Comparison of ENCODE assay signal across 8 mouse cellular contexts in the genomic region with DNA sequence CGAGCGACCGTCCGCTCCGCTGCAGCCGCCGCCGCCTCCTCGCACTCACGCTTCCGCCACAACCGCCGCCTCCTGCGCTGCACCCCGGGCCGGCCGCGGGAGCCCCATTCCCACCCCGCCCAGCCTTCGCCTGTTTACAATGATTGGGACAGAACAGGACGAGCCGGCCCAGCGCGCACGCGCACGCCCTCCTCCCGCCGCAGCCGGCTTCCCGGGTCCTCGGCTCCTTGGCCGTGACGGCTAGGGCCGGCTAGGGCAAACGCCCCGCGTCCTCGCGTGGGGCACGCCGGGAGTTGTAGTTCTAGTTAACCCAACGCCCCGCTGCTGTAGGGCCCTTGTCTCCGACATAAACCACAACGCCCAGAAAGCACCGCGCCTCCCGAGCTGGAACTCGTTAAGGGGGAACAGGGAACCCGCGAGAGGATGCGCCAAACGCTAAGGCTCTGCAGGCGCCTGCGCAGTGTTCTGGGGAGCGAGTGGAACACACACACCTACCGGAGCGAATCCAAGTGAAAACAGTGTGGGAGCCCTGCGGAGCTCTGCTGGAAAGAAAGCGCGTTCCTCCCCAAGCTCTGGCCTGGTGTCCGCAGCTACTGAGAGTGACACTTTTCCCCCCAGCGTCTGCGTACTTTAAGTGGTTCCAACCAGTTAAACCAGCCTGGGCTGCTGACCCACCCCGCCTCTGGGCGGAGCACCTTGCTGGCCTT. TPM values are rescaled to one million over a fixed set of nuclear protein-coding genes. Genes with fewer than 3 reads are reported as not detected.
DNase-seq lines count a peak whose midpoint lies in the region; ATAC-seq and TF ChIP-seq lines count a peak whose summit lies in the region.

No protein-coding gene starts in this region.

- H3K4me2 ChIP-seq in forebrain, embryonic 15.5 days (replicated peaks), result peak overlapping the region; percentile 82

- H3K9ac ChIP-seq in ES-E14 (ENCODE audit: insufficient read depth, low read depth, low read length, poor library complexity, severe bottlenecking), result peak overlapping the region; percentile 89
- H3K9ac ChIP-seq in forebrain, embryonic 15.5 days (replicated peaks), result peak overlapping the region; percentile 84

- intact Hi-C loops in heart, postnatal 25 days (cut with DNase I), result loop anchor here (5.0 kb wide), 2 partner anchors 32 to 67 kb away; partner anchors contain the start of gene Twsg1

- in situ Hi-C loops in ES-E14 (cut with MboI; ENCODE audit: low sequenced_read_pairs in 2 of 2, unreplicated experiment in 2 of 2), result no loop called here

- under 1% methylated on average over 67 of the region's 67 CpGs for WGBS in forebrain, embryonic 15.5 days
- under 1% methylated on average over 62 of the region's 67 CpGs for WGBS in lung, adult 2 months

- H3K36me3 ChIP-seq in ES-E14 (ENCODE audit: control insufficient read depth, insufficient read depth, low read length, poor library complexity, severe bottlenecking), result no peaks in the 10 kb centered on the region
- H3K36me3 ChIP-seq in forebrain, embryonic 15.5 days, result no peaks in the 10 kb centered on the region

- peak overlapping the region; percentile 95 for H3K27ac ChIP-seq in ES-E14 (ENCODE audit: insufficient read depth, low read depth, low read length, poor library complexity, severe bottlenecking)
- H3K27ac ChIP-seq in forebrain, embryonic 15.5 days (replicated peaks), result peak overlapping the region; percentile 95

- TF ChIP-seq POLR2A in lung, adult 2 months (IDR thresholded peaks at IDR 0.05; ENCODE audit: borderline replicate concordance, extremely low read depth, low read depth, low read length), result peak; percentile 91; the same call in 1 of the 2 replicates

- peak overlapping the region; percentile 83 to 86 for H3K4me3 ChIP-seq in ES-E14 (ENCODE audit: insufficient read depth in 1 of 2, low read depth in 1 of 2, low read length in 2 of 2, poor library complexity in 1 of 2, severe bottlenecking in 1 of 2)
- peak overlapping the region; percentile 84 for H3K4me3 ChIP-seq in forebrain, embryonic 15.5 days
- peak overlapping the region; percentile 77 for H3K4me3 ChIP-seq in lung, adult 2 months (replicated peaks; ENCODE audit: extremely low read depth, low read depth, low read length)

- peak; percentile 99 for ATAC-seq in forebrain, embryonic 15.5 days (replicated peaks)
- ATAC-seq in neutrophil, adult 5-6 weeks (ENCODE audit: extremely low read depth, insufficient number of reproducible peaks, low FRiP score, poor library complexity, severe bottlenecking), result peak; percentile 98

- peaks cover 6 to 15% of the 10 kb centered on the region in 2 experiments; a peak in 3 of 4 replicates for H3K4me1 ChIP-seq in ES-E14 (ENCODE audit: control insufficient read depth in 2 of 2, insufficient read depth in 2 of 2, low read length in 2 of 2, poor library complexity in 1 of 2)
- peaks cover 29% of the 10 kb centered on the region for H3K4me1 ChIP-seq in forebrain, embryonic 15.5 days
- H3K4me1 ChIP-seq in lung, adult 2 months (ENCODE audit: control insufficient read depth, insufficient read depth, low read length), result peaks cover 17% of the 10 kb centered on the region

- TF ChIP-seq CTCF in lung, adult 2 months (IDR thresholded peaks at IDR 0.05; ENCODE audit: insufficient read depth, low read length), result no peak

- no peaks in the 10 kb centered on the region for H3K27me3 ChIP-seq in forebrain, embryonic 15.5 days

- no peaks in the 10 kb centered on the region for H3K9me3 ChIP-seq in ES-E14 (ENCODE audit: control insufficient read depth, insufficient read depth, low read depth, low read length)
- no peaks in the 10 kb centered on the region for H3K9me3 ChIP-seq in forebrain, embryonic 15.5 days

- peak; percentile 97 for DNase-seq in ES-E14 (ENCODE audit: low read depth, low spot score)
- DNase-seq in cerebellum, adult 11-12 months, result peak; percentile 100
- peak; percentile 100 for DNase-seq in heart, postnatal 25 days (ENCODE audit: low spot score)
- peak; percentile 100 for DNase-seq in layer of hippocampus, adult 18-20 months (ENCODE audit: low spot score in 2 of 2)
- peak; percentile 98 for DNase-seq in lung, adult 2 months
- peak; percentile 99 for DNase-seq in thymus, adult 18-20 months

TF ChIP-seq in ES-E14, 5 proteins besides CTCF, POLR2A, EP300 and RAD21:
- TF ChIP-seq MAFK (IDR thresholded peaks at IDR 0.05; ENCODE audit: insufficient read depth, low read depth, low read length) (no peak), ZC3H11A (IDR thresholded peaks at IDR 0.05; ENCODE audit: borderline replicate concordance, low read depth, low read length) (no peak), ZNF384 (IDR thresholded peaks at IDR 0.05; ENCODE audit: low read depth, low read length) (no peak), HCFC1 (IDR thresholded peaks at IDR 0.05; ENCODE audit: borderline replicate concordance, insufficient read depth, low read length) (peak; percentile 99), CHD2 (IDR thresholded peaks at IDR 0.05; ENCODE audit: low read depth, low read length) (peak; percentile 97)
TF ChIP-seq in ES-E14: peak in this region for 2.

RNA-seq across cellular contexts. Expression of gene Ralbp1, which starts 0.8 kb away (rescaled TPM):
- 57.1 and 57.6 TPM in 2 replicates for total RNA-seq in ES-E14 (2012; rRNA removed)
- polyA plus RNA-seq in forebrain, embryonic 15.5 days (2015; fragmentation: Nextera tagmentation; extraction: Ambion mirVana), result 57.5 and 61.3 TPM in 2 replicates
- 10 to 100 TPM; 37.8 to 38.6 TPM for total RNA-seq in heart, postnatal 25 days (2021)
- total RNA-seq in layer of hippocampus, adult 18-20 months (2021), result 10 to 100 TPM; 67.1 to 67.7 TPM
- polyA plus RNA-seq in lung, adult 2 months (2012; rRNA removed), result 55.1 and 60.5 TPM in 2 replicates
- 88.3 and 108 TPM in 2 replicates for total RNA-seq in neutrophil, adult 5-6 weeks (2017)

Comparison
In these comparisons a context has a peak if more than half of its experiments do, and no peak if none do; other contexts are left out.
1. Peak in every context shown above with its lines: DNase-seq, ATAC-seq, H3K4me3 ChIP-seq and H3K27ac ChIP-seq.